Mouse (Mus musculus): ENCODE measurements around the gene Sulf2. TPM values are rescaled to one million over a fixed set of nuclear protein-coding genes. Genes with fewer than 3 reads are reported as not detected.

The Sulf2 gene
- polyA plus RNA-seq, 1 experiment = 18.6 TPM

DNA sequence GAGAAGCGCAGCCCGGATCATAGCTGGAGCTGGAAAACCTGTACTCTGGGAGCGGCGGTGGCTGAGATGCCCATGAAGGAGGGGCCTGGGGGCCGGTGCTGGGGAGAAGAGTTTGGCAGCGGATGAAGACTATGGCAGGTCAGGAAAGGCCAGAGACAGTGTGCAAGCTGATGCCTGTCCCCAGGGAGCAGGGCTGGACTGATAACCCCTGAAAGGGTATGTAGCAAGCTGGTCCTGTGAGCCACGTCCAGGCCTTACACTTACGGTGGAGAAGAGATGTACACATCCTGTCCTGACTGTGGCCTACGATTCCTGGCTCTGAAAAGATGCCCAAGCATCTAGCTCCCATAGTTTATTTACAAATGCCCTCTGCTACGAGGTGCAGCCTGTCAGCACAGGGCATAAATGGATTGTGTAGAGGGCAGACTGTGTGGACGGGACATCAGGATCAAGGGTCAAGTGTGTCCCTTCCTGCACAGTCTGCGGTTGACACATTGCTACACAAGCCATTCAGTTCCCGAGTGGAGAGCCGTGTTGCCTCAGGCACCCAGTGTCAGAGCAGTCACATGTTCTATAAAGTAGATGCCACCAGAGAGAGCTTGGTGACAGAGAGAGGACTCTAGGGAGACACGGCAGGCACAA is 57.0 kb downstream of the Sulf2 start:
- Histone ChIP-seq H3K4me3 (ENCODE audit: insufficient read depth, low read depth, low read length) (no peak overlapping the region), H3K27ac (ENCODE audit: insufficient read depth, low read depth, low read length) (no peak overlapping the region), H3K4me1 (ENCODE audit: control insufficient read depth, insufficient read depth, low read length) (no peaks in the 10 kb centered on the region), H3K36me3 (ENCODE audit: control insufficient read depth, insufficient read depth, low read length) (no peaks in the 10 kb centered on the region), H3K27me3 (replicated peaks; ENCODE audit: control insufficient read depth, insufficient read depth, low read length) (no peaks in the 10 kb centered on the region)
- WGBS = 64% methylated on average over 15 of the region's 15 CpGs
- DNase-seq = no peak
- TF ChIP-seq POLR2A (IDR thresholded peaks at IDR 0.05; ENCODE audit: low read depth, low read length) (no peak), CTCF (conservative IDR thresholded peaks at IDR 0.05; ENCODE audit: insufficient read depth, insufficient read length, low read depth, low read length) (no peak)

DNA sequence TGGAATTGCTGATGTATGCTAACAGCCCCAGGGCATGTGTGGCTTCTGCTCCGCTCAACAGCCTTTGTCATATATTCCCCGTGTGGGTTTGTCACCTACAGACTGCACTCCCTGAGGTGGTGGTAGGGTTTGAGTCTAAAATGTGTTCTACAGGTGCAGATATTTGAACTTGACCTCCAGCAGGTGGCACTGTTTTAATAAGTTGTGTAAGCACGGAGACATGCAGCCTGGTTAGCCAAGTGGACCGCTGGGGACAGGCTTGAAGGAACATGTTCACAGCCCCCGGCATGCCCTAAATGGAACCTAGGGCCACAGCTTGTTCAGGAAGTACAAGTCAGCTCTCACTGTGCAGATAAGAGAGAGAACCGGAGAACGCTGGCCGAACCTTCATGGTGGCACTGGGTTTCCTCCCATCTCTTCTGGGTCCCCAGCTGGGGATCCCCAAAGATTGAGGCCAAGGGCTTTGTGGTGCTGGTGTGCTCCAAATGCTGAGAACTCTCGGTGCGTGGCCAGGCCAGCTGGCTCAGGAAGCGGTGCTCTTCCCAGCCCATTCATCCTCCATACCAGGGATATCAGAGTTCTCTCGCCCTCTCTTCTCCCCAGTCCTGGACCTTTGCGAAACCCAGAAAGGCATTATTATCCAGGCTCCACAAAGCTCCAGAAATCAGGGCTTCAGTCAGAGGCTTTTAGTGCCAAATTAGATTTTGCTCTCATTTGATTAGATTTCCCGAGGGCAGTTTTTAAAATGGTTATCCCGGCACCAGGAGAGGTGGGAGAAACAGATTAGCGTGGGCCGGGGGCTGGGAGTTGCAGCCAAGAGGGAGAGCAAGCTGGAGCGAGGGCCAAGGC is 57.8 kb downstream of the Sulf2 start:
- TF ChIP-seq POLR2A (IDR thresholded peaks at IDR 0.05; ENCODE audit: low read depth, low read length) (no peak), CTCF (conservative IDR thresholded peaks at IDR 0.05; ENCODE audit: insufficient read depth, insufficient read length, low read depth, low read length) (peak; percentile 58)
- peak; percentile 71 for DNase-seq
- WGBS = 82% methylated on average over 18 of the region's 18 CpGs
- no peak overlapping the region for H3K27ac ChIP-seq (ENCODE audit: insufficient read depth, low read depth, low read length)
- no peak overlapping the region for H3K4me3 ChIP-seq (ENCODE audit: insufficient read depth, low read depth, low read length)
- H3K4me1 ChIP-seq (ENCODE audit: control insufficient read depth, insufficient read depth, low read length) = no peaks in the 10 kb centered on the region
- H3K36me3 ChIP-seq (ENCODE audit: control insufficient read depth, insufficient read depth, low read length) = no peaks in the 10 kb centered on the region
- no peaks in the 10 kb centered on the region for H3K27me3 ChIP-seq (replicated peaks; ENCODE audit: control insufficient read depth, insufficient read depth, low read length)

DNA sequence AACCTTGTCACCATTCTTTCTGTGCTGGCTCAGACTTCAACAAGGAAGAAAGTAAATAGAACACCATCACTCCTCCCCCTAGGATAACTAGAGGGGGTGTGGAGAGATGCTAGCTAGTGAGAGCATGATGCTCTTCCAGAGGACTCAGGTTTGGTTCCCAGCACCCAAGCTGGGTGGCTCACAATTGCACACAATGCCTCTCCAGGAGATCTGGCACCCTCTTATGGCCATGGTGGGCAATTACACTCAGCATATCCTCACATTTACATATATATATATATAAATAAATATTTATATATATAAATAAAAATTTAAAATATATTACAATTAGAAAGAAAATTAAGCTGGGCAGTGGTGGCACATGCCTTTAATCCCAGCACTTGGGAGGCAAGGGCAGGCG is 58.6 kb downstream of the Sulf2 start:
- WGBS = 100% methylated on average over 1 of the region's 1 CpGs
- no peak overlapping the region for H3K4me3 ChIP-seq (ENCODE audit: insufficient read depth, low read depth, low read length)
- no peak for DNase-seq
- no peaks in the 10 kb centered on the region for H3K4me1 ChIP-seq (ENCODE audit: control insufficient read depth, insufficient read depth, low read length)
- no peaks in the 10 kb centered on the region for H3K27me3 ChIP-seq (replicated peaks; ENCODE audit: control insufficient read depth, insufficient read depth, low read length)
- H3K36me3 ChIP-seq (ENCODE audit: control insufficient read depth, insufficient read depth, low read length) = no peaks in the 10 kb centered on the region
- no peak overlapping the region for H3K27ac ChIP-seq (ENCODE audit: insufficient read depth, low read depth, low read length)
- TF ChIP-seq POLR2A (IDR thresholded peaks at IDR 0.05; ENCODE audit: low read depth, low read length) = no peak
- 0 out of 2 replicates have a peak, but pooled peaks have one; percentile 15 for TF ChIP-seq CTCF (conservative IDR thresholded peaks at IDR 0.05; ENCODE audit: insufficient read depth, insufficient read length, low read depth, low read length)

GRCm38 (mm10) chr2:166096300-166096699 is 59.2 kb downstream of the Sulf2 start:
- TF ChIP-seq POLR2A (IDR thresholded peaks at IDR 0.05; ENCODE audit: low read depth, low read length) = no peak
- TF ChIP-seq CTCF (conservative IDR thresholded peaks at IDR 0.05; ENCODE audit: insufficient read depth, insufficient read length, low read depth, low read length) = no peak
- Histone ChIP-seq H3K4me1 (ENCODE audit: control insufficient read depth, insufficient read depth, low read length) (no peaks in the 10 kb centered on the region), H3K27me3 (replicated peaks; ENCODE audit: control insufficient read depth, insufficient read depth, low read length) (no peaks in the 10 kb centered on the region), H3K27ac (ENCODE audit: insufficient read depth, low read depth, low read length) (no peak overlapping the region), H3K4me3 (ENCODE audit: insufficient read depth, low read depth, low read length) (no peak overlapping the region), H3K36me3 (ENCODE audit: control insufficient read depth, insufficient read depth, low read length) (no peaks in the 10 kb centered on the region)
- 96% methylated on average over 6 of the region's 6 CpGs for WGBS
- no peak for DNase-seq

DNA sequence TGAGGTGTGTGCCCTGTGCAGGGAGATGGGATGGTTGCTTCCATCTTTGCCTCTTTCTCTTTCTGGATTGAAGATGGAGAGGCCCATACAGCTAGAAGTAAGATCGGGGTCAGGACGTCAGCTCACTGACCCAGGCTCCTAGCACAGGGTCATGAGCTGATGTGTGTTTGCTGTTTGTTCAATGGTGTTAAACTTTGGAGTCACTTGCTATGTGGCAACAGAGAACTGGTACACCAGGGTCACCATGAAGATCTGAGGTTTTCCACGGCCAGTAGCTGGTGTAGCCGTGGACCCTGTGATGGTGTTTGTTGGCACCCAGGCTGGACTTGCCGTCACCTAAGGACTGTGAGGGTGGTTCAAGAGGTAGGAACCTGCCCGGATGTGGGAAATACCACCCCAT is 63.1 kb downstream of the Sulf2 start:
- Histone ChIP-seq H3K4me1 (ENCODE audit: control insufficient read depth, insufficient read depth, low read length) (no peaks in the 10 kb centered on the region), H3K27ac (ENCODE audit: insufficient read depth, low read depth, low read length) (no peak overlapping the region), H3K27me3 (replicated peaks; ENCODE audit: control insufficient read depth, insufficient read depth, low read length) (no peaks in the 10 kb centered on the region), H3K36me3 (ENCODE audit: control insufficient read depth, insufficient read depth, low read length) (no peaks in the 10 kb centered on the region), H3K4me3 (ENCODE audit: insufficient read depth, low read depth, low read length) (no peak overlapping the region)
- DNase-seq = no peak
- WGBS = 93% methylated on average over 6 of the region's 6 CpGs
- TF ChIP-seq POLR2A (IDR thresholded peaks at IDR 0.05; ENCODE audit: low read depth, low read length) (no peak), CTCF (conservative IDR thresholded peaks at IDR 0.05; ENCODE audit: insufficient read depth, insufficient read length, low read depth, low read length) (no peak)

DNA sequence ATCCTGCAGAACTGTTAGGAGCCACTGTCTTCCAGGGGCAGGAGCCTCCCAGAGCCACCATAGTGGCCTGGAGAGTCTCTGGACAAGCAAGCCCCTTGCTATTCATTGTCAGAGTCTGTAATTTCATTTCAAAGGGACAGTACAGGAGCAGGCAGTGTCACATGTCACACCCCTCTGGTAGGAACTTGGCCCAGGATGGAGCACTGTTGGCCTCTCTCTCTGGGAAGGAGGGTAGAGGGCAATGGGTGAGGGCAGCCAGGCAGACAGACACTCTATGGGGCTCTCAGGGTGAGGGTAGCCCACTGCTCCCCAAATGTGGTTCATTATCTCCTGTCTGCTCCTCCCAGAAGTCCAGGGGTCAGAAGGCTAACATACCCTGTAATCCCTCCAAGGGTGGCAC is 63.9 kb downstream of the Sulf2 start:
- no peak for DNase-seq
- Histone ChIP-seq H3K4me3 (ENCODE audit: insufficient read depth, low read depth, low read length) (no peak overlapping the region), H3K27me3 (replicated peaks; ENCODE audit: control insufficient read depth, insufficient read depth, low read length) (no peaks in the 10 kb centered on the region), H3K4me1 (ENCODE audit: control insufficient read depth, insufficient read depth, low read length) (peaks cover 2% of the 10 kb centered on the region; the same call in 1 of the 2 replicates), H3K36me3 (ENCODE audit: control insufficient read depth, insufficient read depth, low read length) (no peaks in the 10 kb centered on the region), H3K27ac (ENCODE audit: insufficient read depth, low read depth, low read length) (no peak overlapping the region)
- TF ChIP-seq POLR2A (IDR thresholded peaks at IDR 0.05; ENCODE audit: low read depth, low read length) = no peak
- TF ChIP-seq CTCF (conservative IDR thresholded peaks at IDR 0.05; ENCODE audit: insufficient read depth, insufficient read length, low read depth, low read length) = no peak

GRCm38 (mm10) chr2:166090131-166090581 is 65.3 kb downstream of the Sulf2 start:
- no peak for TF ChIP-seq CTCF (conservative IDR thresholded peaks at IDR 0.05; ENCODE audit: insufficient read depth, insufficient read length, low read depth, low read length)
- peak; percentile 68 for DNase-seq
- Histone ChIP-seq H3K4me3 (ENCODE audit: insufficient read depth, low read depth, low read length) (no peak overlapping the region), H3K36me3 (ENCODE audit: control insufficient read depth, insufficient read depth, low read length) (no peaks in the 10 kb centered on the region), H3K4me1 (ENCODE audit: control insufficient read depth, insufficient read depth, low read length) (peaks cover 7% of the 10 kb centered on the region), H3K27me3 (replicated peaks; ENCODE audit: control insufficient read depth, insufficient read depth, low read length) (no peaks in the 10 kb centered on the region), H3K27ac (ENCODE audit: insufficient read depth, low read depth, low read length) (no peak overlapping the region)
- 52% methylated on average over 7 of the region's 7 CpGs for WGBS
